Mouse (Mus musculus): ENCODE measurements around the gene Gm614. TPM values are rescaled to one million over a fixed set of nuclear protein-coding genes. Genes with fewer than 3 reads are reported as not detected.

Gene Gm614
- not detected for total RNA-seq (2021)
- long read RNA-seq = 0 reads

- DNase-seq (ENCODE audit: low spot score in 2 of 2) = no peak
These were observed at the start of gene Gm614 for GRCm38 (mm10) chrX:101263892-101264291. Gene Gm614 (minus strand): TSS chrX:101263992.

- DNase-seq (ENCODE audit: low spot score in 2 of 2) = no peak
These were observed 45.5 kb upstream of the Gm614 start for GRCm38 (mm10) chrX:101309299-101309698.

DNA sequence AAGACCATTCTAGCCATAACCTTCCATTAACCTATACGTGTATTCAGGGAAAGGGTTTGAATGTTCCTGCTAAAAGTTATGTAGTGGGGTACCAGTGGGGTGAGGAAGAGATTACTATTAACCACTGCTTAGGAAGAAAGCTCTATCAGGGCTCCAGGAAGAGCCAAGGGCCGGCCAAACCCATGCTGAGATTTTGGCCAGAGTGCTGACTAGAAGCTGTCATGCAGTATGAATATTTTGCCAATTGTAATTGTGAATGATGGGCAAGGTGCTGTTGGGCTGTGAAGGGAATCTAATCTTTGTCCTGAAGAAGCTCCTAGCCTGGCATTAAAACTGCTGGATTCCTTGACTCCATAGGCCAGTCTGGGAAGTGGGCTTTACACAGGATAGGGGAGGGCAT, 40.9 kb upstream of the Gm614 start:
- no peak for DNase-seq (ENCODE audit: low spot score in 2 of 2)

DNA sequence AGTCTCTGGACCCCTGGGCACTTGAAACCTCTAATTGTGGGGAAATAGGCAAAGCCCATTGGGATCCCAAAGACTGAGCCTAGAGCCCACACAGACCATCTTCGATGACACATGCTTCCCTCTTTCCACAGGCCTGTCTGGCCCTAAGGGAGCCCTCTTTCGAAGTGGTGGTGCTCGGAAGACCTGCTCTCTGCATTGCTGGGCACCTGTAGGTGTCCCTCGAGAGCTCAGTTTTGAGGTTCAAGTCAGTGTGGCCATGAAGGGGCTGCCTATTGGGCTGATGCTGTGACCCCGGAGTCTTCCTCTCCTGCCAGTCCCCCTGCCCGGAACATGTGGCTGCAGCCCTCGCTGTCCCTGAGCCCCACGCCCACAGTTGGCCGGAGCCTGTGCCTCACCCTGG, 37.9 kb upstream of the Gm614 start:
- DNase-seq (ENCODE audit: low spot score in 2 of 2) = peak in 1 of 2 experiments; percentile 30

DNA sequence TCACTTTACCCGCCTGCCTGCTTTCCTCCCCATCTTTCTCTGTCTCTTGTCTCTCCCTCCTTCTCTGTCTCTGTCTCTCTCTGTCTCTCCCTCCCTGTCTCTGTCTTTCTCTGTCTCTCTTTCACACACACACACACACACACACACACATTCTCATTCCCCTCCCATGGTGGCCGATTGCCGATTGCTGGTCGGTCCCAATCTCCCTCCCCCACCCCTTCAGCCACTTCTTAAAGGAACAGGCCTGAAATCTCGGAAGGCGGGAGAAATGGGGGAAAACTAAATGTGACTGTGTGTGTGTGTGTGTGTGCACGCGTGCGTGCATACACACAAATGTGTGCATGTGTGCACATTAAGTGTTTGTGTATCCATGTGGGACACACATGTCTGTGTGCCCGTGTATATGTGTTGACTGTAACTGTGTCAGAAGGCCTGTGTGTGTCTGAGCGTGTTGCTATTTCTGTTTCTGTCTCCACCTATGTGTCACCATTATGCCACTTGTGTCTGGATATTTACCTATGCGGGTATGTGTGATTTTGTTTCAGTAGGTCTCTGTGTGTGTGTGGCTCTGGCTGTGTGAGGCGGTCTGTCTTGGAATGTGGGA, 36.7 kb upstream of the Gm614 start:
- DNase-seq (ENCODE audit: low spot score in 2 of 2) = no peak

DNA sequence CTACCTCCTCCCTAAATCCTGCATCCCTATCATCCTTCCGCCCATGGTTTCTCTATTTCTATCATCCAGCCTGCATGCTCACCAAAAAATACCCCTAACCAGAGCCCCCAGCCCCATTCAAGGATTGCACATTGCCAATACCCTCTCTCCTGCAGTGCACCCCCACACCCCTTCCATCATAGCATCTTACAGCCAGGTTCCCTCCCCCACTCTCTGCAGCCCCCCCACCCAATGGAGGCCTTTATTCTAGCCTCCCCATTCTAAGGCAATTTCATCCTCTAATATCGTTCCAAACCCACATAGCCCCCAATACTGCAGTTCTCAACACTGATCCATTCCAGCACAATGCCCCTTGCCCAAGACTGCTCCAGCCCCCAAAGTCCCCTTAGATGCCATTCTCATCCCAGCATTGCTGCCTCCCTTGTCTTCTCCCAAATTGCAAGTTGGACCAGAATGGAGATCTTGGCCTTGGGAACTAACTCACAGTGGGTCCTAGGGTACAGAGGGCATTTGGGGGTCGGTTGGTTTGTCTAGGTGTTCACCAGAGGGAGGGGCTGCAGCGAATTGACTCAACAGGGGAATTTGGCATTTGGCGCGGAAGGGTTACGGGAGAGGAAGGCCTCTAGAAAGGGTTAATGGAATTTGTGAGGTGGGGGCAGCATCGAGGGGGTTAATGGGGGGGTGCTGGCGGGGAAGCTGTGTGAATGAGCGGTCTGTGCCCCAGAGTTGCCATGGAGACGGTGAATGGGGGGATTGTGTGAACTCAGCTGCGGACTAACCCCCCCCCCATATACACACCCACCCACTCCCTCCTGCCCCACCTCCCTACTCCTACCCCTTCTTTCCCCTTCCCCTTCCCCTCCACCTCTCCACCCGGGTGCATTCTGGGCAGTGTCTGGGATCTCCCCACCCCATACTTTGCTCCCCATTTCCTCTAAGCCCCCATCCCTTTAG, 36.0 kb upstream of the Gm614 start:
- peak; percentile 35 to 47 for DNase-seq (ENCODE audit: low spot score in 2 of 2)

GRCm38 (mm10) chrX:101299055-101299454, 35.3 kb upstream of the Gm614 start, which contains the start of gene Nlgn3:
Gene Nlgn3 (plus strand): TSS chrX:101299168.
- peak; percentile 59 to 63 for DNase-seq (ENCODE audit: low spot score in 2 of 2)

GRCm38 (mm10) chrX:101290111-101290510, 26.3 kb upstream of the Gm614 start:
- DNase-seq (ENCODE audit: low spot score in 2 of 2) = no peak

DNA sequence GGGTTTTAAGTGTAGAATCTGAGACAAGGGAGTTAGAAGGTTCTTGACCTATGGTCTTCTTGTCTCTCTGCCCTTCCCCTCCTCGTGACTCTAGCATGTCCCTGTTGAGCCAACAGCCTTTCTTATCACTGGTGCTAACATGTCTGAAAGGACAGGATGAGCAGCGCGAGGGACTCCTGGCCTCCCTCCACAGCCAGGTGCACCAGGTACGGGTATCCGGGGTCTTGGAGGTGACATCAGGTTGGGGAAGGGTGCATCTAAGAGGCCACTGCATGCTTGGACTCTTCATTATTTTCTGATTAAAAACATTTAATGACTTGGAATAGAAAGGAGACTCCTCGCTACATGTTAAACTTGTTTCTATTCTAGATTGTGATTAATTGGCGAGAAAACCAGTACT, 25.2 kb upstream of the Gm614 start:
- DNase-seq (ENCODE audit: low spot score in 2 of 2) = no peak

DNA sequence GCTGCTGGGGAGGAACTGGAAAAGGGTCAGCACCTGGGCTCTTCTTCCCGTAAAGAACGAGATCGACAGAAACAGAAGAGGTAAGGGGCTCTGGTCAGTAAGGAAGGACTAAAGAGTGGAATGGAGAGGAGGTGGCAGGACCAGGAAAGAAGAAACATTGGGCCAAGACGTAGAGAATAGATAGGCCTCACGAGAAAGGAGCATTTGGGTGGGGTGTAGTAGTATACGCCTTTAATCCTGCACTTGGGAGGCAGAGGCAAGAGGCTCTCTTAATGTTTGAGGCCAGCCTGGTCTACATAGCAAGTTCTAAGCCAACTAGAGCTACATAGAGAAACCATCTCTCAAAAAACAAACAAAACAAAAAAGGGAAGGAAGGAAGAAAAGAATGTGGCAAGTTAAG, 24.6 kb upstream of the Gm614 start:
- DNase-seq (ENCODE audit: low spot score in 2 of 2) = no peak

GRCm38 (mm10) chrX:101287543-101287942, 23.8 kb upstream of the Gm614 start:
- no peak for DNase-seq (ENCODE audit: low spot score in 2 of 2)

GRCm38 (mm10) chrX:101285953-101286670, 22.3 kb upstream of the Gm614 start:
- no peak for DNase-seq (ENCODE audit: low spot score in 2 of 2)

- peak; percentile 62 to 66 for DNase-seq (ENCODE audit: low spot score in 2 of 2)
These were observed 21.7 kb upstream of the Gm614 start for GRCm38 (mm10) chrX:101285534-101285933.

DNA sequence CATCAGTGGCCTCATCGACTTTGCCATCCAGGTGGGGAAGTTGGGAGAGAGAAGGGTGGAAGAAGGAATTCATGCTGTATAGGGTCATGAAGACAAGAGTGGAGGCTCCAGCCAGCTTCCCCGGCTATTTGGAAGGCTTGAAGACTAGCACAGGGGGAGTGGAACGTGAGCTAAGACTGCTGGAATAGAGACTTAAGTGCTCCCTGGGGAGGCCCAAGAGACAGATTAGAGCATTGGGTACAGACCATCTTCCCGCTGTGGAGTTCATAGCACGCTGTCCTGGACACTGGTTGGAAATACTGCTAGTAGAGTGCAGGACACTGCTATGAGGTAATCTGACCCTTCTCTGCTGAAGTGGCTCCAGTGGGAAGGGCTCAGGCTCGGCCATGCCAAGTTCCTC, 19.0 kb upstream of the Gm614 start:
- no peak for DNase-seq (ENCODE audit: low spot score in 2 of 2)

GRCm38 (mm10) chrX:101273875-101274738, 10.3 kb upstream of the Gm614 start, which contains the start of gene Med12:
Gene Med12 (plus strand): TSS chrX:101274030.
- peak; percentile 77 to 83 for DNase-seq (ENCODE audit: low spot score in 2 of 2)

DNA sequence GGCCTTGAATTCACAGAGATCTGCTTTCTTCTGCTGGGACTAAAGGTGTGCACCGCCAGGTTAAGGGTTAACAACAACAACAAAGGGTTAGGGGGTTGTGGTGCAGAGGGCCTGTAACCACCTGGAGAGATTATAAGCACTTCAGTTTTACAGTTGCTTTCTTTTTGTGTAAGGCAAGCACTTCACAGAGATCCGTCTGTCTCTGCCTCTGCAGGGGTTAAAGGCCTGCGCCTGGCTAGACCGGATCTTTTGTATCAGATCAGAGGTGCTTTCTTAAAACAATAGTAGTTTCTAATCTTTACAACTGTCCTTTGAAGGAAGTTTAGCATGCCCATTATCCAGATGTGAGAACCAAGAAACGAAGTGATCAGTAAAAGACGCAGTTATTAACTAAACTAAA, 9.6 kb upstream of the Gm614 start:
- no peak for DNase-seq (ENCODE audit: low spot score in 2 of 2)

- no peak for DNase-seq (ENCODE audit: low spot score in 2 of 2)
These were observed 4.9 kb upstream of the Gm614 start, which contains the start of gene Gm20489 for GRCm38 (mm10) chrX:101268755-101269124. Gene Gm20489 (minus strand): TSS chrX:101269023.

DNA sequence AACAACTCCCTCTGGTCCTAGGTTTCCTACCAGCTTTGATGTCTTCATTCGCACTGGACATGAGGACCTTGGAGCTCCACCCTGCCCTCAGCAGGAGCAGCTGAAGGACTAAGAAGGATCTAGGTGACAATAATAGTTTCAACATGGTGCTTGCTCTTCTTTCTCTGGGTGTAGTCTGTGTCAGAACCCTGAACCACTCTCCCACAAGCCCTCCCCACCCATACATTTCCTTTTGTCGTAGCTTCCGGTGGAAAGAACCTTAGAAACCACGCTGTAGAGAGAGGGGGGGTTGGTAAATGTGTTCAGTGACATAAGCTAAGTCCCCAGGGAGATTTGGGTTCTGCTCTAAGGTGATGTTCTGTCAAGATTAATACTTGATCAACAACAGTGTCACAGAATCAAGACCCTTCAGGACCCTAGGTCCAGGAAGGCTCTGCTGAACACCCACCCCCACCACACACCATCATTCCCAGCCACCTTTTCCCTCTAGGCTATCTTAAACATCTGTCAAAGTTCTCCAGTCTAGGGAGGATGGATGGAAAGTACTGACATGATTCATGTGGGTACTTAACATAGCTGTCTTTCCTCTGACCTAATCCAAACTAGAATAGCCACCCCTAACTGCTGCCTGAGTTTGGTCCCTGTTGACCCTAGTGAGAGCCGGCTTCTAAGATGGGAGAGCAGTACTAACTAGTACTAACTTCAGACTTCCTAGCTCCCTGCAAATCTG, 4.4 kb upstream of the Gm614 start, which contains the start of gene Il2rg:
Gene Il2rg, minus strand, starts transcription at position 231 of the 730 bp plus-strand sequence.
- DNase-seq (ENCODE audit: low spot score in 2 of 2) = no peak

DNA sequence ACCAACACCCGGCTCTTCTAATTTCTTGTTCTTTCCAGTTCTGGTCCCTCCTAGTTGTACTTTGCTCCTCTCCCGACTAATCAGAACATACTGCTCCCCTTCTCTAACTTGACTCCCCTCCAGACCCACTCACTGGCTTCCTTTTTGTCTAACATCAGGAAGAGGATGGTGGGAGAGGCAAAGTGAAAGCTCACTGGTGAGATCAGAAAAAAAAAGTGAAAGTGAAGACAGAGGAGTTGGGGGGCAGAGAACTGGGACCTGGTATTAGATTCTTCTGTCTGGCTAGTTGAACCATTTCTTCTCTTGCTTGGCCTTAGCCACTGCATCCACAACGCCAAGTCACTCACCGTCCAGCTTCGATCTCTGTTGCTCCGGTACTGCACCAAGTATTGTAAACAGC, 2.8 kb upstream of the Gm614 start:
- no peak for DNase-seq (ENCODE audit: low spot score in 2 of 2)
